Mouse (Mus musculus) CH12F3 (cell line): ENCODE data around the gene Apoh.

Experiments
- in situ Hi-C: fragments of 300-500 bp; cut with MboI; formaldehyde crosslinking; loops from 2 replicates; pipeline ENCODE4 v1.14.3; 2020; ENCODE audit warnings: low sequenced_read_pairs

Gene Apoh

DNA sequence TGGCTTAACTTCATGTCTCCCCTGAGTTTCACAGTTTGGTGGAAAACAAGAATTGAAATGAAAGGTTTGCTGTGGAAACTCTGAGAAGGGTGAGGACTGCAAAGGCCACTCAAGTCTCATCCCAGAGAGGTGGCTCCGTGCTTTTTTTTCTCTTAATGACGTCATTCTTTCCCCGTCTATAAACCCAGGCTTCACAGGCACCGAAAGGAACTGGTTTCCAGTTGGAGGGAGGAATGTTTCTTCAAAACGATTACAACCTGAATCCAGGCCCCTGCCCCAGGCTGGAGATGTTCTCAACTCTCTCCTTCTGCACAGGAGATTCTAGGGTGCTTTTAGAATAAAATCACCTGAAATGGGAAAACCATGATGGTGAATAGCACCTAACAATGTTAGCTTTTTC is 10.1 kb upstream of the Apoh start:
- in situ Hi-C loops, result no loop called here

DNA sequence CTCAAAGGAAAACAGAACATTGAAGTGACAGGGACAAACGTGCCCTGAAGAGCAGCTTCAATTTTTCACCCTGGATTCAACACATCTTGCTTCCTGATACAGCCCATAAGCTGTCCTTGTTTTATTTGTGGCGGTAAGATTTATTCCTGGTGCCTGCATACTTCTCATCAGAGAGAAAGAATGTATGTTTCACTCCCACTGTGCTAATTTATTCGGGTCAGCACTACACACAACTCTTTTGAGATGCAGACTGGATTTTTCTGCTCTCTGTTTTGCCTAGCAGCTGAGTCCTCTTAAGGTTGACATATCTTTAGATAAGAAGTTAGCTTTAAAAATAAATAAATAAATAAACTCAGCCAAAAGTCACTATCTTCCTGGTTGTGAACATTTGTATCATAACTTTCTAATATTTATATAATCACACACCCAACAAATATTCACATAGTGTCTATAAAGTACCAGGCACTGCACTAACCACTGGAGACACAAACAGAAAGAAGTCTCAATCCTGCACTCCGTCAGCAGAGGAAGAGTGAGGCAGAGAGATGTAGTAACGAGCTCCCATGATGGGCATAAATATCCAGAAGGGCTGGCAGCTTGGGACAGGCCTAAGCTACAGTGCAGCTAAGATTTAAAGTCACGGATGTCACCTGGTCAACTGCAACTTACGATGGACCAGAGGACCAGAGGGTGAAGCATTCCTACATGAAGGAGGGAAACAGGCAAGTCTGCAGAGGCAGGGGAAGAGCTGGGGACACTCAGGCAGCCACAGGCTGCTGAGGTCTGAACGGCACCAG is 9.4 kb upstream of the Apoh start:
- in situ Hi-C loops, result no loop called here

DNA sequence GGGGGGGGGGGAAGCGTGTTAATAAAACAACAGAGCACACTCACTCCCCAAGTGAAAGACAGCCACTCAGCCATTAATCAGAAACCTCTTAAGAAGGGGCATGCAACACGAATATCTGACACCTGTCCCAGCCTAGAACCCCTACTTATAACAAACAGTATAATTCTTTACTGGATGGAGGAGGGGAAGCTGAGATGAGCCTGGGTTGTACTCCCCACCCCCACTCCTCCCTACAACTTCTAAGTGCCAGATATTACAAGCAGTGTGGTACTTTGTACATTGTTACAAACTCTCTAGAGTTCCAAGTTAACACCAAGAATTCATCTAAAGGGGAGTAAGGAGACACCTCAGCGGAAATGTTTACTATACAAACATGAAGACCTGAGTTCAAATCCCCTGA is 8.5 kb upstream of the Apoh start:
- in situ Hi-C loops, result no loop called here

DNA sequence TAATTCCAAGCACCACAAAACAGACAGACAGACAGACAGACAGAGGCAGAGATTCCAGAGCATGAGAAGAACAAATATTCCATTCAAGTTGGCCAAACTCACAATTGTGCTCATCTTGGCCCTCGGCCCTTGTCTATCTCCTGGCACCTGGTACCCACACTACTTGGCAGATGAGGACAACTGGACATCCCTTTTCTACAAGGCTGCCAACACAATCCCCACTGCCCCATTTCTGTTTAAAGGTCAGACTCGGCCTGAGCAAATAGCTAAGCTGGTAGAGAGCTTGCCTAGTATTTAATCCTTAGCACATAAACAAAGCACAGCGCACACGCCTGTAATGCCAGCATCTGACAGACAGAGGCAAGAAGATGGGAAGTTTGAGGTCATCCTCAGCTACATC is 7.6 kb upstream of the Apoh start:
- in situ Hi-C loops, result no loop called here

DNA sequence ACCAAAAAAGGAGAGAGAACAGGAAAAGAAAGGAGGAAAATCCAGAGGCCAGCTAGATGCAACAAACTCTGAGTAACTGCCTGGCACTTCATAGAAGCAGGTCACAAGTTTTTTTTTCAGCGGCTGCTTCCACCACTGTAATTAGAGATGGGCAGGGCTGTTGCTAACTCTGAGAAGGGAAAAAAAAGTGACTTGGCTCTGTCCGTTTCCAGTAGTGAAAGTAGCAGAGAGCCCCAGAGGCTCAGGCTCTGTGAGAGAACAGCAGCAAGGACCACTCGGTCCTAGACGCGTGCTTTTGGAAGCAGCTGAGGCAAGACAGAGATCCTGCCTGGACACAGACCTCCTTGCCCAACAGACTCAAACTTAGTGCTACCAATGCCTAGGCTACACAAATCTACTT is 6.7 kb upstream of the Apoh start:
- in situ Hi-C loops, result no loop called here

DNA sequence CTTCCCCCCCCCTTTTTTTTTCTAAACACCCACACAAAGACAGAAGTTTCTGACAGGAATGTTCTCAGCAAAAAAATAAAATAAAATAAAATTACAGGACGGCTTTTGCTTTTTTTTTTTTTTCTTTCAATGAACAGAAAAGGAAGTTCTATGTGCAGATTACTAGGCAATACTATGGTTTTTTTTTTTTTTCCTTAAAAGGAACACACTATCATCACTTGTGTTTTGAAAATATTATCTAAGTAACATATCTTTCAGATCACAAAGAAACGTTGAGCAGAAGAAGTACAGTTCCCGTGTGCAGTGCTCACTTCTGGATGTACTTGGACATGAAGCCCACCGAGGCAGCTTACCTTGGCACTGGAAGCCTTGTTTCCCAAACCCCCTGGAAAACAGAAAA is 2.9 kb upstream of the Apoh start:
- in situ Hi-C loops, result no loop called here

DNA sequence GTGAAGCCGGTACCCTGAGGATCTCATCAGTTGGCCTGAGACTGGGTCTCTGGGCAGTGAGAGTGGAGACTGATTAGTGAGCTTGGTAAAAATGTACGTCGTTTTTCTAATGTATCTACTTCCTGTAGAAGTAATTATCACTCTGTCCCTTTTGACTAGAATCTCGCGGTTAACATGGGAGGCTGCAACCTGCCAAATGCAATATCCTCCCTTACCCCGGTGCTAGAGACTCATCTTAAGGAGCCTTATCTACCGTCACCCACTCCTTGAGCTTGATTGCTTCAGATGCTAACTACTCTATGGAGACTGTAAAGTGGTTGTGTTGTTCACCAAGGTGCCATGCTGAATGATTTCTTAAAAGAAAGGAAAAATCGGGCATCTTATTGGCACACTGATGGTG is 1.4 kb upstream of the Apoh start:
- in situ Hi-C loops, result no loop called here

DNA sequence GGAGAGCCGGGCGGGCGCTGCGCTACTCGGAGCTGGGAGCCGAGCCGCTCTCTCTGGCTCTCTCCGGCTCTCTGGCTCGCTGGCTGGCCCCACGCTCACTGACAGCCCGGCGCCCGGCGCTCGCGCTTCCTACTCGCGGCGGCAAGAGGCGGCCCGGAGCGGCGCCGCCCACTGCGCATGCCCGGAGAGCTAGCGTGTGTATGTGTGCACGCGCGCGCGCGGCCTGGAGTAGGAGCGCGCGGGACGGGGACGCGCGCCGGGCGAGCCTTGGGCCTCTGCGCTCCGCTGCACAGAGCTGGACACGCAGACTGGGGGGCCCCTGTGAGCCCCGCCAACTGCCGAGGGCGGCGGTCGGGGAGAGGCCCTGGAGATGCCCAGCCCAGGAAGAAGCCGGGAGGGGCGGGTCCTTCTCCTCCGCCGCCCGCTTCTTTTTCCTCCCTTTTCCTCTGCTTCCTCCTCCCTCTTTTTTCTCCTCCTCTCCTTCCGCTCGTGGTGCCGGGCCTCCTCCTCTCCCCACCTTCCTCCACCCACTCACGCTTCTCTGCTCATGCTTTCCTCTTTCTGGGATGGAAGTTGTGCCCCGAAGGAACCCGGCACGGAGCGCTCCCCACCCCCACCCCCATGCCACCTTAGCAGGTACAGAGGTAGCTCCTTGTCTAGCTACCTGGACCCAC is 772 bp downstream of the Apoh start, which contains the start of gene Prkca:
Gene Prkca (minus strand): TSS at position 140 of the 674 bp plus-strand sequence.
- in situ Hi-C loops, result no loop called here

DNA sequence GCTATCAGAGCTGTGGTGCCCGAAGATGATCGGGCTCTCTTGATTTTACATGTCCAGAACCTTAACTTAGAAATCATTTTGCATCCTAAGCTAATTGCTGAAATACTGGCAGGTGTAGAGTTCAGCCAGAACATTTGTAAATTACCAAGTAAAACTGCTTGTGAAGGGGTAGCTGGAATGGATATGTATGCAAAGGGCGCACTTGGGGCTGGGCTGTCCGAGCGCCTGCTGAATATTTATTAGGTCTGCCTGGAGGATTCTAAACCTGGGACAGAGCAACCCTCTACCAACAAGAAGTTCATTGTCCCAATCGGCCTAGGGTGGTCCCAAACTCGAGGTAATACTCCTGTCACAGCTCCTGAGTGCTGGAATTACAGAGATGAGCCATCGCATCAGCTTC is 1.6 kb downstream of the Apoh start:
- in situ Hi-C loops, result no loop called here

DNA sequence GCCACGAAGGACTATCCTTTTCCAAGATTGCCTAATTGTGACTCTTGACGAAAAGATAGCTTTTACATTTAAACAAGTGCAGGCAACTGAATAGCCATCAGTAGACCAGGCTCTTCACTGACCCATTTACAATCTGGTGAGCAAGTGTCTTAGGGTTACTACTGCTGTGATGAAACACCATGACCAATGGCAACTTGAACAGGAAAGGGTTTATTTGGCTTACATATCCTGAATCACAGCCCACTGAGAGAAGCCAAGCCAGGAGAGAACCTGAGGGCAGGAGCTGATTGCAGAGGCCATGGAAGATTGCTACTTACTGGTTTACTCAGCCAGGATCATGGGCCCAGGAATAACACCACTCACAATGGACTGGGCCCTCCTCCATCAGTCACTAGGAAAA is 2.2 kb downstream of the Apoh start:
- in situ Hi-C loops, result no loop called here

DNA sequence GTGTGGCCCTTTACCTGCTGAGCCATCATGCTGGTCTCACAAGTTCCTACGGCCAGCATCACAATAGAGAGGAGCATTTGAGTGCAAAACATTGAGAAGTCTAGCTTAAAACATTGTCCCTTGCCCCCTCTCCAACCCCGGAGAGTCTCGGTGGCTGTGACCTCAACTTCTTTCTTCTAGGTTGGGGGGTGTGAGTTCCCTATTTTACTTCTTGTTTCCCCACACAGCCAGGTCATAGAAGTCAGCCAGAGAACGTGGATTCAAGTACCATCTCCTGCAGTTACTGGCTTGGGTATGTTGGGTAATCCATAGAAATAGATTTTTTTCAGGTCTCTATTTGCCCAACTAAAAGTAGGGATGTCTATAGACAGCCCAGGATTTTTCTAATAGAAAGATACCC is 7.6 kb downstream of the Apoh start:
- in situ Hi-C loops, result no loop called here

DNA sequence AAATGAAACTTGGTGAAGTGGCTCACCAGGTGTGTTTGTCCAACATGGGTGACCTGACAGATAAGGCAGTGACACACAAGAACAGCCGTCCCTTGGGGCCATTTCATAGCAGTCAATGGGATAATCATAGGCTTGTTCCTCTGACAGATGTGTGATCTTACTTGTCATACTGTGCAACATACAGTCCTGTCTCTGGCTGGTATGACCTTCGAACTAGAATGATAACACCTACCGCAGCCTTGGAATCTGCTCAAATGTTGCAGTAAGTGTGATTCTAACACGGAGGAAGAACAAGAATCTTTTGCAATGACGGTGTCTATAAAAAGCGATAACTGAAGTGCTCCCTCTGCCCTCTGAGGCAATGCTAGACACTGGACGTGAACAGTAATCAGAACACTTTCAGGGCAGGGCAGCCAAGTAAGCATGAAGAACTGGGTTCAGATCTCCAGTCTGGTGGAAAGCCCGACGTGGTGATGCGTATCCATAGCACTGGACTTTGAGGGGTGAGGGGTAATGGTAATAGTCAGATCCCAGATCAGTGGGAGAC is 9.8 kb downstream of the Apoh start:
- in situ Hi-C loops, result no loop called here

DNA sequence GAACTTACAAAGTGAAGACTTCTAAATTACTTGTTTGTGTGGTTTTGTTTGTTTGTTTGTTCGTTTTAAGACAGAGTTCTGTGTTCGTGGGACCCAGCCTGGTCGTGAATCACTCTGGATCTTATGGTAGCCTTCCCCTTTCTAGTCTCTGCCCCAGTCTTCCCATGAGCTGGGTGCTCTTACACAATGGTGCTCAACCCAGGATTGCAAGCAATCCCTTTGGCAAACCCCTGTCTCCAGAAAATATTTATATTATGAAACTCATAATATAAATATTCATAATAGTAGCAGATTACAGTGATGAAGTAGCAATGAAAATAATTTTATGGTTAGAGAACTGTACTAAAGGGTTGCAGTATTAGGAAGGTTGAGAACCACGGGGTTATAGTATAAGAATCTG is 12.9 kb downstream of the Apoh start:
- in situ Hi-C loops, result no loop called here

DNA sequence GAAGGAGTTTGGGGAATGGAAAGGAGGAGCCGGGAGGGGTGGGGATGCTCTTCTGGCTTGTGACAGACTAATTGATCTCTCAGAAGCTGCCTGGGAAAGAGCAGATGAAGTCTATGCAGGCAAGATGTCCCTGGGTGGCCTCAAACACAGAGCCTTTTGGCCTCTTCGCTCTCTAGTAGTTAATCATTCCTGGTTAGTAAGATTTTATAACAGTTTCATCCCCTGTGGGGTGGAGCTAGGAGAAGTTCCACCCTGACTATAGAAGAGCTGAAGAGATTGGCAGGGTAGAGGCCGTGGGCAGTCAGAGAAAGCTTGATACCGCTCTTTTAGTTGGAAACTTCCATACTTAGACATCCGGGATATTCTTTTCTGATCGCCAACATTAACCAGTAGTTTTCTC is 15.8 kb downstream of the Apoh start:
- in situ Hi-C loops, result no loop called here

DNA sequence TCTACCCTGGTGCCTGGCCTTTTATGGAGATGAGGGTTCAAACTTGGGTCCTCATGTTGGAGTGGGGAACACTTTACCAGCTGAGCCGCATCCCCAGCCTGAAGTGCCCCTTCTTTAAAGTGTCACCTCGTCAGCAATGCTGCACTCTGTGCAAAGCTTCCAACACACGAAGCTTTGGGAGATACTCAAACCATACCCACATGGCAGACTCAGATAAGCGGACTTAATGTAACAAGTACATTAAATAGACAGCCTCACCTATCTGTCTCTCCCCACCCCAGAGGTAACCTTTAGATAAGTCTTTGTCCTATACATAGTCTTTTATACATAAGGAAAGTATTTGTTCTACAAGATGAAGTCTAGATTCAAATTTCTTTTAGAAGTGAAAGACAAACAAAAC is 17.8 kb downstream of the Apoh start:
- in situ Hi-C loops, result no loop called here

DNA sequence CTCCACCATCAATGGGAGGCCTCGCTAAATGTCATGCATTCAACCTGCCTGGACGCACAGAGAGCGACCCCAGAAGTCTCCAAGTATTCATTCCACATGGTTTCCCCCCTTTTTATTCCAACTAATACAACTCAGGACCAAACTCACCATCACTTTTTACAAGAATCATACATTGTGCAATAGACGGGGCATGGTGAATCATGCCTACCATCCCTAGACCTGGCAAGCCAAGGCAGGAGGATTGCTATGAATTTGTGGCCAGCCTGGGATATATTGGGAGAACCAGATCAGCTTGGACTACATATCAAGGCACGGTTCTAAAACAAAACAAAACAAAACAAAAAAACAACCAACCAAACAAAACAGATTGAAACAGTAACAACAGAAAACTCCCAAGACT is 19.8 kb downstream of the Apoh start:
- in situ Hi-C loops, result no loop called here

DNA sequence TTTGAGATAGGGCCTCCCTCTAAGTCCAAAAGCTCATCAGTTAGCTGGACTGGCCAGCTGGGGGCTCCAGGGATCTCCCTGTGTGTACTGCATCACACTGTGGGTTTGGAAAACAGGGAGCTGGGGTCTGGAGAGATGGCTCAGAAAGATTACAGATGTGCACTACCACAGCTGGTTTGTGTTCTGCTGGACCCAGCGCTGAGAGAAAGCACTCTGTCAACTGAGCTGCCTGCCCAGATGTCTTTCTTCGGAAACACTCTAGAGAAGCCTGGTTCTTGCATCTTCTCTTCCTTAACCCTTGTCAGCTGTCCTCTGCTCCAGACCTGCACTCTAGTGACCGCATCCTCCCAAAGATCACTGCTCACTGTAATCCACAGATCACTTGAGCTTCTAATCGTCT is 20.8 kb downstream of the Apoh start:
- in situ Hi-C loops, result no loop called here

DNA sequence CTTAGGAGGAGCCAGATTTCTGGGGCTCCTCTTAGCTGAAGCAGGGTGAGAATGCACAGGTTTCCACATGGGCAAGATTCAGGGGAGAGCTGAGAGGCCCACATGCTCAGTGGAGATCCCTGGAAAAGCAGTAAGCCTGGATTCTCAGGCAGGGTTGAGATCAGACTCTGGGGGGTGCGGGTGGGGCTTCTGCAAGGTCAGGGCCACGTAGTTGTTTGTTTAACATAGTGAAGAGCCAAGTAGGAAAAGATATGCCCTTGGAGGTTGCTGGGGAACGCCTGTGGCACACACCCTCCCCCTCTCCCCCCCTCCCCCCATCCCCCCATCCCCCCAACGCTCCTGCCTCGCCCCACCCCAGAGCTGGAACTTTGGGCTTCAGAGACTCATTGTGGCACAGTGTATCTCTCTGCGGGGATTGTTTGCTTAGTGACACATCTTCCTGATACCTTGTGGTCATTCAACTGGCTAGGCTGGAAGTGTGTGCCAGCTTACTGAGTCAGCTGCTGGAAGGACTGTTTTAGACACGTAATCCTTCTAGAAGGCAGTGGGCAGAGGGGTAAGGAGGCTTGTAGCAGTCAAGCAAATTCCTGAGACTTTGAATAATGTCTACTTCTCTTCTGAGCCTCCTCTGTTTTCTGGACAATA is 21.9 kb downstream of the Apoh start:
- in situ Hi-C loops, result no loop called here

DNA sequence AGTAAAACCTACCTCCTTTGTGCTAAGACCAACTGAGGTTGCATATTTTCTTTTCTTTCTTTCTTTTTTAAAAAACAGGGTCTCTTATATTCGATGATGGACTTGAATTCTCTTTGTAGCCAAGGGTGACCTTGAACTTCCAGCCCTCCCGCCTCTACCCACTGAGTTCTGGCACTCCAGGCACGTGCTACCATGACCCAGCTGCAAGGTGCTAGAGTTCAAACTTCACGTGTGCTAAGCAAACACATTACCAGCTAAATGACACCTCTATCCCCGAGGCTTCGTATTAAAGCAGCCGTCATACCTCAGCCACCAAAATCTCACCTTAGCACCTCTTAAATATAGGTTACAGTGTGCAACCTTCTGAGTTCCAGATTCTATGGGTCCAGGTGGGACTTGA is 22.4 kb downstream of the Apoh start:
- in situ Hi-C loops, result no loop called here

DNA sequence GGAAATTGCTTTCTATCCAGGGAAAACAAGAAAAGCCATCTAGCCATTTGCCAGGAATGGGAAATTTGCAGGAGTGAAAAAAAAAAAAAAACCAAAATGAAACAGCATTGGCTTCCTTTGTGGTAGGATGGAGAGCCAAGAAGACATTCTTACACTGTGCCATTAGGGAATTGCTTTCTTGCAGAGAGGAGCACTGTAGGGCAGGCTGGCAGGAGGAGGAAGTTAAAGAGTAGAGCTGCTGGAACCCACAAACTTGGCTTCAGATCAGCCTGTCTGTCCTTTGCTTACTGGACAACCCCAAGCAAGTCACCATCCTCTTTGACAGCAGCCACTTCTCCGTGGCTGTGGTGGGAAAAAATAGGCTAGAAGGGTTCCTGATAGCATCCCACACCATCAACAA is 23.9 kb downstream of the Apoh start:
- in situ Hi-C loops, result no loop called here

DNA sequence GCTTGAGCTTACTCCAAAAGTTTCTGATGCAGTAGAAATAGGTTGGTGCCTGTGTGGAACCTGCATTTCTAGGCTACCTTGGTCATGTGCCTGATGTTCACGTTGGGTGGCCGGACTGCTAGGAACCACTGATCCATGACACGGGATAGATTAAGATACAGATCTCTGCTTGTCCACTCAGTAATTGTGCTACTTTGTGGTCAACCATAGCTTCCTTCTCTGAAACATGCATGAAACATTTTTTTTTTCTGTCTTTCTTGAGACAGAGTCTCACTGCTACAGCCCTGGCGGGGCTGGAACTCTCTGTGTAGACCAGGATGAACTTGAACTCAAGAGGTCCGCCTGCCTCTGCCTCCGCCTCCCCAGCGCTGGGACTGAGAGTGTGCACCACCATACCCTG is 33.7 kb downstream of the Apoh start:
- in situ Hi-C loops, result loop anchor here (10.0 to 25.0 kb wide), 2 partner anchors 240 to 362 kb away; no protein-coding TSS in a partner anchor
